Mouse (Mus musculus): ENCODE data around the gene Tia1. TPM values are rescaled to one million over a fixed set of nuclear protein-coding genes. Genes with fewer than 3 reads are reported as not detected.

Gene Tia1
- total RNA-seq, 2 experiments from 2014 or later: 43.1 to 54.0 TPM

- DNase-seq: no peak
- intact Hi-C loops (cut with DNase I): no loop called here
Measured at GRCm38 (mm10) chr6:86418711-86419110, 14.7 kb downstream of the Tia1 start.

GRCm38 (mm10) chr6:86419239-86419638, 15.2 kb downstream of the Tia1 start:
- DNase-seq: no peak
- intact Hi-C loops (cut with DNase I): no loop called here

GRCm38 (mm10) chr6:86420491-86420890, 16.5 kb downstream of the Tia1 start:
- intact Hi-C loops (cut with DNase I): no loop called here
- DNase-seq: no peak

- intact Hi-C loops (cut with DNase I): no loop called here
- DNase-seq: no peak
Measured at GRCm38 (mm10) chr6:86426358-86426757, 22.3 kb downstream of the Tia1 start, which contains the start of gene Gm44790. Gene Gm44790 (plus strand): TSS chr6:86426658.

- DNase-seq: no peak
- intact Hi-C loops (cut with DNase I): no loop called here
Measured at GRCm38 (mm10) chr6:86431531-86431930, 27.5 kb downstream of the Tia1 start.

DNA sequence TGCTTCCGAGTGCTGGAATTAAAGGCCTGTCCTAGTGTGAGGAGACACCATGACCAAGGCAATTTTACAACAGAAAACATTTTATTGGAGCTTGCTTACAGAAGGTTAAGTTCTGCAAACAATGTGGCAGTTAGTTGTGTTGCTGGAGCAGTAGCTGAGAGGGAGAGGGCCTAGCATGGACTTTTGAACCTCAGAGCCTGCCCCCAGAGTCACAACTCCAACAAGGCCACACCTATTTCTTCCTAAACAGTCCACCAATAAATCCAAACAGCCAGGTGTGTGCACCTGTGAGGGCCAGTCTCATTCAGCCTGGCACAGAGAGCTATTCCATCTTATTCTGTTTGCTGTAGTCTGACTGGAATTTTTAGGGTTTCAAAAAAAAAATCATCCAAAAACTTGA, 29.7 kb downstream of the Tia1 start:
- intact Hi-C loops (cut with DNase I): no loop called here
- no peak for DNase-seq

DNA sequence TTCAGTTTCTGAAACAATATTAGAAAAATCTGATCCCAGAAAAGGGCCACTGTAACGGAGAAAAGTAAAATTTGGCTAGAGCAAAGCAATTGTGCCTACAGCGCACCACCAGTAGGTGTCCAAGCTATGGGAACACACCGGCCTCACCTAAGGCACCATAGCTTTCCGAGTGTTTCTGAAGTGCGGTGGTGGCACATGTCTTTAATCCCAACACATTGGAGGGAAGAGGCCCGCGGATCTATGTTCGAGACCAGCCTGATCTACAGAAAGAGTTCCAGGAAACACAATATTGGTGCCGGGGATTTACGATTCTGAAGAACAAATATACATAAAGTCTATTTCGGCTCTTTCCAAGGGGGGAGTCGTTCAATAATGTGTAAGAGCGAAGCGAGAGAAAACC, 33.7 kb downstream of the Tia1 start:
- intact Hi-C loops (cut with DNase I): loop anchor here (5.0 kb wide), 1 partner anchor 245 kb away; the partner anchor contains the start of gene Snrnp27
- peak; percentile 63 to 70 for DNase-seq

DNA sequence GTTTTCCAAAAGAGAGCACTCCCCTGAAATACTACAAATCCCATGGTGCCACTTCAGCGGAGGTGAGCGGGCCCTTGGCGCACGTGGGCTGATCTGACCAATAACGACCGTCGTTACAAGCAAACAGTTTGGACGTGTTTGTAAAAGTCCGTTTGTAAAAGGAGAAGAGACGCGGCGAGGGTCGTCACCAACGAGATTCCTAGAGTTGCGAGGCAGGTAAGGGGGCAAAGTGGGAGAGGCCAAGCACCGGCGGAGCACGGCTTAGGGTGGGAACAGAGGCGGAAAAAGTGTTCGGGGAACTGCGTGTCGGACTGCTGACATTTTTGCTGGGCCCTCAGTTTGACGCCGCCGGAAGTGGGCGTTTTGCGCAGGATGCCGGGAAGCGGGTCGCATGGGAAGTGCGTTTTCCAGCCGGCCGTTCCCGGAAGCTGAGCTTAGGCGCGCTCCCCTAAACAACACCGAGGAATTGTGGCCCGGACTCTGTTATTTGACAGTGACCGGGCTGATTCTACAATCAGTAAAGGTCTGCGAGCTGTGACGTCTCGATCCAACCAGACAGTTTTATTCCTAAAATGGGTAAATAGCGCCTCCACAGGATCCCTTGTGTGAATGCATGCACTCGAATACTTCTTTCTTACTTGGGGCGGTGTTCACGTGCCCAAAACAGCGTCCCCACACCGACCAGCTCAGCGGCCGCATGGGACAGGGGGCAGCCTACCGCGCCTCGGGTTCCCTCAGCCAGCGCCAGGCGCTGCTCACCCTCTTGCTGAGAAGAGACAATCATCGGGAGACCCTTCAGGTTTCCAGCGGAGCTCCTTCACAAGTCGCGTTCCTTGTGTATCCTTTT, 34.5 kb downstream of the Tia1 start, which contains the start of gene C87436:
Gene C87436, plus strand, starts transcription at position 103 of the 847 bp plus-strand sequence.
- DNase-seq: peak; percentile 96 to 98
- intact Hi-C loops (cut with DNase I): loop anchor here (5.0 kb wide), 1 partner anchor 244 kb away; the partner anchor contains the start of gene Snrnp27

GRCm38 (mm10) chr6:86439119-86439496, 35.1 kb downstream of the Tia1 start:
- no peak for DNase-seq
- intact Hi-C loops (cut with DNase I): loop anchor here (5.0 kb wide), 1 partner anchor 243 kb away; the partner anchor contains the start of gene Snrnp27

DNA sequence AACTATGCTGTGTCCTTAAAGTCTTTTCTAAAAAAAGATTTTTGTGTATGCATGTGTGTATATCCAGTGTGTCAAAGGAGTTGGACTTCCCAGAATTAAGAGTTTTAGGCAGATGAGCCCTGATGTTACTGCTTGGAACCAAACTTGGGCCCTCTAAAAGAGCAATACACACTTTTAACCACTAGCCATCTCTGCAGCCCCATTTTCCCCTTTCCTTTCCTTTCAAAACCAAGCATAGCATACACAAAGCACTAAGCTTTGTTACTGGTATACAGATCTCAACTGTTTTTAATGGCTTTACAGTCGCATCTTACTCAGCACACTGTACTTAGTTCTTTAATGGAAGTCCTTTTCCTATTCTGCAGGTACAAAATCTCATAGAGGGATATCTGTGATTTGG, 35.5 kb downstream of the Tia1 start:
- intact Hi-C loops (cut with DNase I): loop anchor here (5.0 kb wide), 1 partner anchor 243 kb away; the partner anchor contains the start of gene Snrnp27
- no peak for DNase-seq

DNA sequence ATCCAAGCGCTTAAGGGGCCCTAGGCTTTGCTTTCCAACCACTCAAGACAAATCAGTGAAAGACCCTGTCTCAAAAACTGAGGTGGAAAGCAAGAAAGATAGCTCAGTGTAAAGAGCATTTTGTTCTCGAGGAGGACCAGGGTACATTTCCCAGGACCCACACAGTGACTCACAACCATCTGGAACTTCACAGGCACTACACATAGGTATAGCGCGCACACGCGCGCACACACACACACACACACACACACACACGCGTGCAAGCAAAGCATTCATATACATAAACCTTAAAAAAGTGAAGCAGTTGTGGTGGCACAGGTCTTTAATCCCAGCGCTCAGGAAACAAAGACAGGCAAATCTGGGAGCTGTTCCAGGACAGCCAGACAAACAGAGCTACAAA, 37.6 kb downstream of the Tia1 start:
- DNase-seq: no peak
- intact Hi-C loops (cut with DNase I): no loop called here

- intact Hi-C loops (cut with DNase I): no loop called here
- no peak for DNase-seq
Measured at GRCm38 (mm10) chr6:86445551-86445950, 41.5 kb downstream of the Tia1 start.

- no peak for DNase-seq
- intact Hi-C loops (cut with DNase I): no loop called here
Measured at GRCm38 (mm10) chr6:86446927-86447568, 43.0 kb downstream of the Tia1 start.

- DNase-seq: no peak
- intact Hi-C loops (cut with DNase I): no loop called here
Measured at GRCm38 (mm10) chr6:86456727-86457126, 52.7 kb downstream of the Tia1 start.

DNA sequence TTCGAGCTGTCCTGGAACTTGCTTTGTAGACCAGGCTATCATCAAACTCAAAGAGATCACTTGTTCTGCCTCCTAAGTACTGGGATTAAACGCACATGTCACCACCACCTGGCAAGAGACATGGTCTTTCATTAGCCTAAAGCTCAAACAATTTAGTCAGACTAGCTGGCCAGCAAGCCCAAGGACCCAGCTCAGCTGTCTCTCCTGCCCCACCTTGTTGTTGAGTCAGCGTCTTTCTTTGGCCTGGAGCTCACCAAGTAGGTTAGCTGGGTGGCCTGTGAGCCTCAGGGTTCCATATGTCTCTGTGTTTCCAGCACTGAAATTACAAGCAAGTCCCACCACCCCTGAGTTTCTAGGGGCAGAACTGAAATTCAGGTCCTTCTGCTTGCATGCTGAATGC, 59.1 kb downstream of the Tia1 start:
- intact Hi-C loops (cut with DNase I): no loop called here
- no peak for DNase-seq

- intact Hi-C loops (cut with DNase I): loop anchor here (5.0 kb wide), 1 partner anchor 201 kb away; no protein-coding TSS in a partner anchor
- DNase-seq: no peak
Measured at GRCm38 (mm10) chr6:86471317-86471716, 67.3 kb downstream of the Tia1 start.

- no peak for DNase-seq
- intact Hi-C loops (cut with DNase I): loop anchor here (1.0 to 5.0 kb wide), 3 partner anchors 25 to 201 kb away; no protein-coding TSS in a partner anchor
Measured at GRCm38 (mm10) chr6:86471760-86472099, 67.7 kb downstream of the Tia1 start.

GRCm38 (mm10) chr6:86472100-86472955, 68.3 kb downstream of the Tia1 start:
- intact Hi-C loops (cut with DNase I): loop anchor here (1.0 to 5.0 kb wide), 3 partner anchors 24 to 200 kb away; no protein-coding TSS in a partner anchor
- peak; percentile 100 for DNase-seq

DNA sequence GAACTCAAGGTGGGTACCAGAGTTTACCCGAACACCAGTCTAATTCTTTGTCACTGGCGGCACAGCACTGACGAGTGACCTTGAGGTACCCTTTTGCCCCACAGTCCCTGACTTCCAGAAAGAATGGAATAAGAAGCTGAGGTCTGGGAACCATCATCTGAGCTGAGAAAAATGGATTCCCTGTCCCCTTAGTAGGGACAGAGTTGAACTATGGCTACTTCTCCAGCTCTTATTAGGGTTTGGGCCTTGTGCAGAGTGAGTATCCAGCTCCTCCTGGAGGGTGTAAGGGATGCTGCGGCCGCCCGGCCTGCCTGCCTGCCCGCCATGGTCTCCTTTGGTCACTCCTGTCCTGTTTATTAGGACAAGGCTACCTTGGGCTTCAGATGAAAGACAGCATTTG, 69.1 kb downstream of the Tia1 start:
- DNase-seq: no peak

GRCm38 (mm10) chr6:86474072-86474471, 70.1 kb downstream of the Tia1 start:
- no peak for DNase-seq
- intact Hi-C loops (cut with DNase I): loop anchor here (5.0 kb wide), 1 partner anchor 198 kb away; no protein-coding TSS in a partner anchor

More for the DNA sequence above, 69.1 kb downstream of the Tia1 start:
- intact Hi-C loops (cut with DNase I): loop anchor here (2.0 to 5.0 kb wide), 2 partner anchors 24 to 199 kb away; no protein-coding TSS in a partner anchor
